Mouse (Mus musculus) neural tube, embryonic 15.5 days (tissue): Measurements from ENCODE around the gene Elavl3. TPM values are rescaled to one million over a fixed set of nuclear protein-coding genes. Genes with fewer than 3 reads are reported as not detected.
A peak's percentile ranks its signal among the peaks of the same experiment; 100 is the strongest.

Experiments used
- ATAC-seq: fragments of 200-750 bp; cut with Nextera tagmentation; 2 replicates; pipeline ENCODE4 v1.8.0; 2017; ENCODE audit warnings: mild to moderate bottlenecking, moderate TSS enrichment, moderate library complexity; ENCODE audit not compliant: low FRiP score
- H3K27ac ChIP-seq: fragments of 300-500 bp; sonication (generic); replicated peaks from 2 replicates; pipeline ENCODE4 v1.5.1; 2015; ENCODE audit warnings: mild to moderate bottlenecking, inconsistent platforms
- H3K27me3 ChIP-seq: fragments of 300-500 bp; sonication (generic); replicated peaks from 2 replicates; pipeline ENCODE4 v1.6.1; 2015; ENCODE audit warnings: inconsistent platforms
- H3K36me3 ChIP-seq: fragments of 300-500 bp; sonication (generic); 2 replicates; pipeline ENCODE4 v1.6.1; 2015; ENCODE audit warnings: inconsistent platforms
- H3K4me1 ChIP-seq: fragments of 300-500 bp; sonication (generic); 2 replicates; pipeline ENCODE4 v1.6.1; 2015; ENCODE audit warnings: inconsistent platforms
- H3K4me2 ChIP-seq: fragments of 300-500 bp; sonication (generic); 2 replicates; pipeline ENCODE4 v1.6.1; 2015; ENCODE audit warnings: inconsistent platforms, mild to moderate bottlenecking, moderate library complexity
- H3K4me3 ChIP-seq: fragments of 300-500 bp; sonication (generic); replicated peaks from 2 replicates; pipeline ENCODE4 v1.5.1; 2015; ENCODE audit warnings: mild to moderate bottlenecking, inconsistent platforms
- H3K9ac ChIP-seq: fragments of 300-500 bp; sonication (generic); replicated peaks from 2 replicates; pipeline ENCODE4 v1.6.1; 2015; ENCODE audit warnings: mild to moderate bottlenecking, inconsistent platforms
- H3K9me3 ChIP-seq: fragments of 300-500 bp; sonication (generic); replicated peaks from 2 replicates; pipeline ENCODE4 v1.6.1; 2016; ENCODE audit warnings: inconsistent platforms
- WGBS: fragments of 180-500 bp; shearing (Covaris S2); methylation state at CpG from one replicate; pipeline ENCODE4 v1.1.7; 2015; ENCODE audit warnings: mixed read lengths; 5-methylcytosine and 5-hydroxymethylcytosine counted together
- polyA plus RNA-seq: library from polyadenylated mRNA; unstranded; fragments of >200 nt; fragmentation: Nextera tagmentation; extraction: Ambion mirVana; gene quantifications from 2 replicates; pipeline ENCODE4 v1.2.1, GENCODE M21; 2015

Gene Elavl3
- 67.4 and 96.9 TPM in 2 replicates for polyA plus RNA-seq

- peak within 1 kb of the TSS; percentile 88 for H3K4me3 ChIP-seq
- H3K9ac ChIP-seq = peak within 1 kb of the TSS; percentile 97
- peak within 1 kb of the TSS; percentile 90 for H3K27ac ChIP-seq
- H3K4me2 ChIP-seq = peak within 1 kb of the TSS; percentile 76
- H3K27me3 ChIP-seq = no peaks in the 10 kb centered on the region; the same call in 1 of the 2 replicates
- H3K36me3 ChIP-seq = peaks cover under 1% of the 10 kb centered on the region
- H3K9me3 ChIP-seq = no peaks in the 10 kb centered on the region
- peaks cover 53% of the 10 kb centered on the region for H3K4me1 ChIP-seq
- ATAC-seq = peak; percentile 78
- WGBS = under 1% methylated on average over 21 of the region's 28 CpGs
Observed at GRCm38 (mm10) chr9:22051958-22052254, at the start of gene Elavl3. Elavl3 (minus strand) TSS chr9:22052023.

GRCm38 (mm10) chr9:22099922-22100321, 48.1 kb upstream of the Elavl3 start:
- Histone ChIP-seq H3K4me1 (peaks cover 13% of the 10 kb centered on the region), H3K9me3 (no peaks in the 10 kb centered on the region), H3K27ac (no peak overlapping the region), H3K27me3 (peaks cover 48% of the 10 kb centered on the region), H3K4me2 (no peak overlapping the region), H3K36me3 (no peaks in the 10 kb centered on the region), H3K9ac (no peak overlapping the region), H3K4me3 (no peak overlapping the region)
- no peak for ATAC-seq
- 4% methylated on average over 18 of the region's 18 CpGs for WGBS

- Histone ChIP-seq H3K9me3 (no peaks in the 10 kb centered on the region), H3K9ac (no peak within 1 kb of the TSS), H3K4me2 (no peak within 1 kb of the TSS; the same call in 1 of the 2 replicates), H3K27ac (no peak within 1 kb of the TSS), H3K4me1 (peaks cover 13% of the 10 kb centered on the region), H3K27me3 (peaks cover 48% of the 10 kb centered on the region), H3K36me3 (no peaks in the 10 kb centered on the region), H3K4me3 (no peak within 1 kb of the TSS)
- ATAC-seq = no peak
- 5% methylated on average over 14 of the region's 14 CpGs for WGBS
Observed at GRCm38 (mm10) chr9:22098993-22099696, 47.3 kb upstream of the Elavl3 start, which contains the start of gene Cnn1. Cnn1 (plus strand) TSS chr9:22099216.

GRCm38 (mm10) chr9:22095854-22096307, 44.1 kb upstream of the Elavl3 start:
- Histone ChIP-seq H3K4me3 (peak overlapping the region; percentile 36), H3K4me1 (peaks cover 13% of the 10 kb centered on the region), H3K9me3 (no peaks in the 10 kb centered on the region), H3K27me3 (peaks cover 38% of the 10 kb centered on the region), H3K9ac (peak overlapping the region; percentile 36; the same call in 1 of the 2 replicates), H3K36me3 (no peaks in the 10 kb centered on the region), H3K27ac (no peak overlapping the region), H3K4me2 (peak overlapping the region; percentile 68)
- WGBS = 2% methylated on average over 24 of the region's 24 CpGs
- peak; percentile 63 for ATAC-seq

GRCm38 (mm10) chr9:22092746-22093145, 40.9 kb upstream of the Elavl3 start:
- H3K27ac ChIP-seq = no peak overlapping the region
- no peak overlapping the region for H3K4me2 ChIP-seq
- peaks cover 6% of the 10 kb centered on the region for H3K4me1 ChIP-seq
- H3K27me3 ChIP-seq = peaks cover 8% of the 10 kb centered on the region
- no peak overlapping the region for H3K4me3 ChIP-seq
- no peaks in the 10 kb centered on the region for H3K9me3 ChIP-seq
- WGBS = 92% methylated on average over 6 of the region's 6 CpGs
- no peak for ATAC-seq
- H3K9ac ChIP-seq = no peak overlapping the region
- H3K36me3 ChIP-seq = no peaks in the 10 kb centered on the region

GRCm38 (mm10) chr9:22089986-22090385, 38.2 kb upstream of the Elavl3 start:
- H3K27ac ChIP-seq = no peak overlapping the region
- ATAC-seq = no peak
- no peaks in the 10 kb centered on the region for H3K36me3 ChIP-seq
- H3K9ac ChIP-seq = no peak overlapping the region
- H3K27me3 ChIP-seq = peaks cover 3% of the 10 kb centered on the region; the same call in 1 of the 2 replicates
- H3K4me2 ChIP-seq = no peak overlapping the region
- H3K4me3 ChIP-seq = no peak overlapping the region
- no peaks in the 10 kb centered on the region for H3K9me3 ChIP-seq
- WGBS = 89% methylated on average over 7 of the region's 7 CpGs
- H3K4me1 ChIP-seq = peaks cover 11% of the 10 kb centered on the region

- Histone ChIP-seq H3K4me3 (no peak overlapping the region), H3K9me3 (no peaks in the 10 kb centered on the region), H3K36me3 (no peaks in the 10 kb centered on the region), H3K4me2 (no peak overlapping the region), H3K4me1 (peaks cover 17% of the 10 kb centered on the region), H3K9ac (no peak overlapping the region), H3K27me3 (peaks cover 3% of the 10 kb centered on the region; the same call in 1 of the 2 replicates), H3K27ac (no peak overlapping the region)
- WGBS = 98% methylated on average over 7 of the region's 7 CpGs
- ATAC-seq = no peak
Observed at GRCm38 (mm10) chr9:22089281-22089680, 37.5 kb upstream of the Elavl3 start.

GRCm38 (mm10) chr9:22087034-22087618, 35.3 kb upstream of the Elavl3 start:
- Histone ChIP-seq H3K9me3 (no peaks in the 10 kb centered on the region), H3K27me3 (no peaks in the 10 kb centered on the region), H3K4me3 (no peak overlapping the region), H3K9ac (no peak overlapping the region), H3K4me2 (no peak overlapping the region), H3K36me3 (peaks cover 5% of the 10 kb centered on the region; the same call in 1 of the 2 replicates), H3K27ac (no peak overlapping the region), H3K4me1 (peaks cover 27% of the 10 kb centered on the region)
- ATAC-seq = no peak
- WGBS = 85% methylated on average over 2 of the region's 2 CpGs

- Histone ChIP-seq H3K9ac (peak overlapping the region; percentile 65), H3K36me3 (peaks cover 6% of the 10 kb centered on the region; the same call in 1 of the 2 replicates), H3K4me2 (peak overlapping the region; percentile 78), H3K9me3 (no peaks in the 10 kb centered on the region), H3K27ac (peak overlapping the region; percentile 86), H3K27me3 (no peaks in the 10 kb centered on the region), H3K4me3 (peak overlapping the region; percentile 63), H3K4me1 (peaks cover 27% of the 10 kb centered on the region)
- no peak for ATAC-seq
- 83% methylated on average over 6 of the region's 6 CpGs for WGBS
Observed at GRCm38 (mm10) chr9:22086012-22086411, 34.2 kb upstream of the Elavl3 start.

- no peaks in the 10 kb centered on the region for H3K9me3 ChIP-seq
- under 1% methylated on average over 48 of the region's 48 CpGs for WGBS
- no peaks in the 10 kb centered on the region for H3K27me3 ChIP-seq
- peaks cover 27% of the 10 kb centered on the region for H3K4me1 ChIP-seq
- peak within 1 kb of the TSS; percentile 86 for H3K27ac ChIP-seq
- peak within 1 kb of the TSS; percentile 78 for H3K4me2 ChIP-seq
- peak within 1 kb of the TSS; percentile 65 for H3K9ac ChIP-seq
- H3K4me3 ChIP-seq = peak within 1 kb of the TSS; percentile 63
- ATAC-seq = peak; percentile 99
- peaks cover 8% of the 10 kb centered on the region; the same call in 1 of the 2 replicates for H3K36me3 ChIP-seq
Observed at GRCm38 (mm10) chr9:22085022-22085834, 33.4 kb upstream of the Elavl3 start, which contains the start of gene Ecsit. Ecsit (minus strand) TSS chr9:22085438.

- Histone ChIP-seq H3K9me3 (no peaks in the 10 kb centered on the region), H3K4me1 (peaks cover 27% of the 10 kb centered on the region), H3K4me3 (peak overlapping the region; percentile 63), H3K27ac (peak overlapping the region; percentile 86), H3K4me2 (peak overlapping the region; percentile 78), H3K36me3 (peaks cover 12% of the 10 kb centered on the region; the same call in 1 of the 2 replicates), H3K9ac (peak overlapping the region; percentile 65), H3K27me3 (no peaks in the 10 kb centered on the region)
- no peak for ATAC-seq
- WGBS = 32% methylated on average over 4 of the region's 4 CpGs
Observed at GRCm38 (mm10) chr9:22084667-22085021, 32.8 kb upstream of the Elavl3 start.
